Mouse (Mus musculus) neutrophil, adult 65 days (primary cell): Measurements from ENCODE around the gene Dazap2. TPM values are rescaled to one million over a fixed set of nuclear protein-coding genes. Genes with fewer than 3 reads are reported as not detected.

Experiments
- total RNA-seq: library from RNA; stranded (reverse); gene quantifications from 2 replicates; pipeline ENCODE4 v1.2.4, GENCODE M21; 2023

Dazap2 gene
- total RNA-seq, result 477 and 549 TPM in 2 replicates

DNA sequence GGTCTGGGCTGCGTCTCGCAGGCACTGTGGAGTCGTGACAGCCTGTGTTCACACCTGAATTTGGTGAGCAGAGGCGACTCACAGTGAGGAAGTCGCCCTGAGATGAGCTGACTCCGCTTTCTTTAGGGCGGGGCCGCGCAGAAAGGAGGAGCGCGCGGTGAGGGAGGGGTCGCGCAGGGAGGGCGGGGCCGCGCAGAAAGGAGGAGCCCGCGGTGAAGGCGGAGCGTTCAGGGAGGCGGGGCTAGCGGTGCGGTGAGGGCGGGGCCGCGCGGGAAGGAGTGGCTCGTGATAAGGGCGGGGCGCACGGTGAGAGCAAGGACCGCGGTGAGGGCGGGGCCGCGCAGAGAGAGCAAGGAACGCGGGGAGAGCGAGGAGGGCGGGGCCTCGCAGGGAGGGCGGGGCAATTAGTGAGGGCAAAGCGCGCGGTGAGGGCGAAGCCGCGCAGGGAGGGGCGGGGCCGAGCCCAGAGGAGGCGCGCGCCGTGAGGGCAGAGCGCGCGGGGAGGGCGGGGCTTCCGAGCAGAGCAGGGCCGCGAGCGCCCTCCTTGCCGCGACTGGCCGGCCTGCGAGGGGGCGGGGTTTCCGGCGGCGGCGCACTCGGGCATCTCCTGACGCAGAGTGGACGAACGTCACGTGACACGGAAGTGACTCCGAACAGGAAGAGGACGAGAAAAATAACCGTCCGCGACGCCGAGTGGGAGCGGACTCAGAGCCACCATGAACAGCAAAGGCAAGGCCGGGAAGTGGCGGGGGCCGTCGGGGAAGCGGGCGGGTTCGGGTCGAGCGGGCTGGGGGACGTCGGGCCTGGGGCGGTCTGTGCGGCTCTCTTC, at the start of gene Dazap2:
TSS of gene Dazap2 (plus strand) at position 354 of the 829 bp plus-strand sequence.

DNA sequence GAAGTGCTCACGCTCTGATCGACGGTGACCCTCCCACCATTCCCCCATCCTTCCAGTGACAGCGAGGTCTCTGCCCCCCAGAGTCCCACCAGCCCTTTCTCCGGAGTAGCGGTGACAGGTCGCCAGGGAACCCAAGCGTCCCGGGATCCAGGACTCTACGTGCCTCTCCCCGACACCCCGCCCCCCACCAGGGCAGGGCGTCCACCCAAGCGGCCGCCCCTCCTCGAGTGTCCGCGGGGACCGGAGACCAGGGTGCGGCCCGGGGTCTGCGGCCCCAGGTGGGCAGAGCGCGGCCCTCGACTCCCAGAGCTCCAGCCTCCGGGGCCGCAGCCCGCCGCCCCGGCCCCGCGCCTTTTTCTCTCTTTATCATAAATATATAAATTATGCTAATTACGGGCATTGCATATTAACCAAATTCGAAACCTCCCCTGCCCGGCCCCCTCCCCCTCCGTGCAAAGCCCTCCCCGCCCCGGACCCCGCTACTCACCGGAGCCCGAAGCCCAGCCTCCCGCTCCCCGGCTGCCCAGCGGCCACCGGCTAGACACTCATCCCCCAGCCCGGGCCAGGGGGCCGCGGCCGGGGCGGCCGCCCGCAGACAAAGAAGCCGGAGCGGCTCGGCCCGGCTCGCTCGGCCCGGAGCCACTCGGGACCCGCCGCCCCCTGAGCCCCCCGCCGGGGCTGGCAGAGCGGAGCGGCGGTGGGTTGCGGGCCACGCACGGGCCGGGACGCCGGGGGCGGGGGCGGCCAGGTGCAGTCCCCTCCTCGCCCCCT, 15.7 kb upstream of the Dazap2 start, which contains the start of gene Pou6f1:
TSS of gene Pou6f1 (minus strand) at position 709 of the 771 bp plus-strand sequence.

DNA sequence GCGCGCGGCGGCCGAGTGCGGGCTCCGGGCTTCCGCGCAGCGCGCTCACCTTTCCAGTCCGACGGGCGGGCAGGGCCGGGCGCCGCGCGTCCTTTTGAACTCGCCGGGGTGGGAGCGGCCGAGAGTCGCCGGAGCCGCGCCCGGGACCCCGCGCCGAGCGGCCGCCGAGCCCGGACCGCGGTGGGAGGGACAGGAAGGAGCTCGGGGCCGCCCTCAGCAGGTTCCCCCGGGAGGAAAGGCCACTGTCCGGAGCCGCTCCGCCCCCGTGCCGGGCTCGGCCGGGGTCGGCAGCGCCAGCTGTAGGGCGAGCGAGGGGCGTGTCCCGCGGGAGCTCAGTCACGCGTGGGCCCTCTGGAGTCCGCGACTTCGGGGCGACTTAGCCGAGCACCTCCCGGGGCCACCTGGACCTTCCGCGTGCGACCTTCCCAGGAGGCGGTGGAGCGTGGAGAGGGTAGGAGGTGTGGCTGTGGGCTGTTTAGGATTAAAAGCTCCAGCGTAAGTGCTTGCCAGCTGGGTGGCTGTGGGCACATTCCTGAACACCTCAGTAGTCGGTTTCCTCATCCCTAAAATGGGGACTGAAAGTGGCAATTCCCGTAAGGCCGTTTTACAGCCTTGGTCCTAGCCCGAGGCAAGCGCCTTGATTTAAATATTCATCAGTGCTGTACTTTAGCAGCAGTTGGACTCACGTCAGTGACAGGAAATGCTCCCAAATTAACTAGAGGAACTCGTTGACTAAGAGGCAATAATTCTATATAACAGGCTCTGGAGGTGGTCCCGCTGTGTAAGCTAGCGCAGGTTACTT, 21.8 kb downstream of the Dazap2 start, which contains the start of gene Smagp:
TSS of gene Smagp (minus strand) at position 241 of the 802 bp plus-strand sequence.

DNA sequence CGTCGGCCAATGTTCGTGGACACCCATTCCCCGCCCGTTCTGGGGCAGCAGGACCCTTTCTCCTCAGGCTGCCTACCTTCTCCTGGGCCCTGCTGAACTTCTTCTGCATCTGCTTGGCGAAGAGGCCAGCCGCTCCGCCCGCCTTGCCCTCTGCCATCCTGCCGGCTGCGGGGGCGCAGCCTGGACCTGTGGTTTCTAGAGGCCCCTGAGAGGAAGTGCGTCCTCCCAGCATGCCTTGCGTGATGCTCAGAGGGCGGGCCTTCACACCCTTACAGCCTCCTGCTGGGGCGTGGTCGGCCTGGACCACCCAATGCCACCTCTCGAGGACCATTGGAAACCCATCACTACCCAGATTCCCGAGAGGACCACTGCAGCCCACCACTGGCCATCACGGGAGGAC, 54.2 kb downstream of the Dazap2 start, which contains the start of gene Bin2:
TSS of gene Bin2 (minus strand) at position 217 of the 400 bp plus-strand sequence.

Other genes starting within 250 kb of the Dazap2 start
- gene Gm5475, start 193.2 kb upstream of the Dazap2 start, total RNA-seq, result not detected in 2 replicates
- 6.9 and 11.2 TPM in 2 replicates for gene Slc11a2, start 190.3 kb upstream of the Dazap2 start, total RNA-seq
- 8.0 and 11.0 TPM in 2 replicates for gene Letmd1, start 146.3 kb upstream of the Dazap2 start, total RNA-seq
- 0.79 and 1.2 TPM in 2 replicates for gene Csrnp2, start 119.9 kb upstream of the Dazap2 start, total RNA-seq
- 1.4 and 2.0 TPM in 2 replicates for gene Tfcp2, start 63.3 kb upstream of the Dazap2 start, total RNA-seq
- 0.76 and 1.1 TPM in 2 replicates for gene Pou6f1, start 15.4 kb upstream of the Dazap2 start, total RNA-seq
- gene Smagp, start 21.6 kb downstream of the Dazap2 start, total RNA-seq, result 1.5 TPM in 2 replicates
- gene Bin2, start 54.2 kb downstream of the Dazap2 start, total RNA-seq, result 217 and 248 TPM in 2 replicates
- gene Cela1, start 72.6 kb downstream of the Dazap2 start, total RNA-seq, result not detected in 2 replicates
- gene Galnt6, start 114.0 kb downstream of the Dazap2 start, total RNA-seq, result 8.6 and 15.0 TPM in 2 replicates
- 0.14 and 1.1 TPM in 2 replicates for gene Slc4a8, start 146.4 kb downstream of the Dazap2 start, total RNA-seq